Mouse (Mus musculus) thymus, adult 2 months (tissue): ENCODE data around the gene Olfr827. TPM values are rescaled to one million over a fixed set of nuclear protein-coding genes. Genes with fewer than 3 reads are reported as not detected.

Experiments used
- DNase-seq: peaks from one replicate; pipeline ENCODE4 v3.0.0; 2021
- H3K27ac ChIP-seq: fragments of 200-500 bp; 2 replicates; pipeline ENCODE4 v1.5.1; 2012; ENCODE audit warnings: low read length, control low read depth; ENCODE audit not compliant: control insufficient read depth, insufficient read depth
- H3K27me3 ChIP-seq: fragments of 200-500 bp; 2 replicates; pipeline ENCODE4 v1.6.1; 2012; ENCODE audit warnings: mild to moderate bottlenecking, low read length, moderate library complexity, mixed read lengths; ENCODE audit not compliant: control insufficient read depth, insufficient read depth
- H3K36me3 ChIP-seq: fragments of 200-500 bp; 2 replicates; pipeline ENCODE4 v1.6.1; 2012; ENCODE audit warnings: mild to moderate bottlenecking, low read length, moderate library complexity; ENCODE audit not compliant: control insufficient read depth, insufficient read depth
- H3K4me1 ChIP-seq: fragments of 200-500 bp; replicated peaks from 2 replicates; pipeline ENCODE4 v1.6.1; 2012; ENCODE audit warnings: low read length; ENCODE audit not compliant: control insufficient read depth, insufficient read depth
- H3K4me3 ChIP-seq: fragments of 200-500 bp; 2 replicates; pipeline ENCODE4 v1.5.1; 2012; ENCODE audit warnings: mild to moderate bottlenecking, low read length, control low read depth, moderate library complexity; ENCODE audit not compliant: control insufficient read depth, insufficient read depth
- CTCF ChIP-seq: fragments of 200-500 bp; IDR thresholded peaks from 2 replicates; pipeline ENCODE4 v1.5.1; 2012; ENCODE audit warnings: mild to moderate bottlenecking, control low read depth, low read length, moderate library complexity, borderline replicate concordance; ENCODE audit not compliant: control insufficient read depth, poor library complexity, insufficient read depth; ENCODE audit errors: extremely low read depth
- POLR2A ChIP-seq: fragments of 200-500 bp; IDR thresholded peaks from 2 replicates; pipeline ENCODE4 v1.6.1; 2012; ENCODE audit warnings: mild to moderate bottlenecking, low read length, control low read depth, moderate library complexity; ENCODE audit not compliant: control insufficient read depth, poor library complexity, insufficient read depth; ENCODE audit errors: extremely low read depth
- WGBS: fragments of 180-500 bp; shearing (Covaris S2); methylation state at CpG from one replicate; pipeline ENCODE4 v1.1.7; 2018; 5-methylcytosine and 5-hydroxymethylcytosine counted together
- polyA plus RNA-seq: library from polyadenylated mRNA; depleted of rRNA; stranded (reverse); fragments of >200 nt; gene quantifications from 2 replicates; pipeline ENCODE4 v1.2.3, GENCODE M21; 2012; rRNA removed

Olfr827 gene
- polyA plus RNA-seq, result not detected in 2 replicates

GRCm38 (mm10) chr10:130214303-130214702 lies at the start of gene Olfr827:
Olfr827 (minus strand) TSS chr10:130214403.
- DNase-seq, result no peak
- TF ChIP-seq POLR2A, result no peak
- TF ChIP-seq CTCF, result no peak
- H3K4me1 ChIP-seq, result no peaks in the 10 kb centered on the region
- WGBS, result 88% methylated on average over 1 of the region's 1 CpGs
- no peaks in the 10 kb centered on the region for H3K27me3 ChIP-seq
- H3K27ac ChIP-seq, result no peak within 1 kb of the TSS
- no peak within 1 kb of the TSS for H3K4me3 ChIP-seq
- H3K36me3 ChIP-seq, result no peaks in the 10 kb centered on the region

- Histone ChIP-seq H3K27me3 (no peaks in the 10 kb centered on the region), H3K4me1 (no peaks in the 10 kb centered on the region), H3K36me3 (no peaks in the 10 kb centered on the region), H3K4me3 (no peak overlapping the region), H3K27ac (no peak overlapping the region)
- DNase-seq, result no peak
- WGBS, result 66% methylated on average over 4 of the region's 4 CpGs
- TF ChIP-seq CTCF (no peak), POLR2A (no peak)
Observed at GRCm38 (mm10) chr10:130263203-130263602, 49.0 kb upstream of the Olfr827 start.

GRCm38 (mm10) chr10:130259483-130259882 lies 45.3 kb upstream of the Olfr827 start:
- Histone ChIP-seq H3K4me3 (no peak overlapping the region), H3K4me1 (no peaks in the 10 kb centered on the region), H3K27me3 (no peaks in the 10 kb centered on the region), H3K36me3 (no peaks in the 10 kb centered on the region), H3K27ac (no peak overlapping the region)
- WGBS, result 70% methylated on average over 1 of the region's 1 CpGs
- DNase-seq, result no peak
- TF ChIP-seq CTCF (no peak), POLR2A (no peak)

GRCm38 (mm10) chr10:130244271-130244670 lies 30.1 kb upstream of the Olfr827 start:
- Histone ChIP-seq H3K27ac (no peak overlapping the region), H3K4me1 (no peaks in the 10 kb centered on the region), H3K36me3 (no peaks in the 10 kb centered on the region), H3K4me3 (no peak overlapping the region), H3K27me3 (no peaks in the 10 kb centered on the region)
- DNase-seq, result no peak
- 23% methylated on average over 2 of the region's 2 CpGs for WGBS
- no peak for TF ChIP-seq POLR2A
- no peak for TF ChIP-seq CTCF

- H3K4me1 ChIP-seq, result no peaks in the 10 kb centered on the region
- 86% methylated on average over 2 of the region's 2 CpGs for WGBS
- no peak overlapping the region for H3K27ac ChIP-seq
- TF ChIP-seq CTCF, result no peak
- TF ChIP-seq POLR2A, result no peak
- no peak overlapping the region for H3K4me3 ChIP-seq
- DNase-seq, result no peak
- no peaks in the 10 kb centered on the region for H3K27me3 ChIP-seq
- H3K36me3 ChIP-seq, result no peaks in the 10 kb centered on the region
Observed at GRCm38 (mm10) chr10:130238318-130239209, 24.4 kb upstream of the Olfr827 start.

GRCm38 (mm10) chr10:130234576-130234975 lies 20.4 kb upstream of the Olfr827 start:
- no peak for TF ChIP-seq CTCF
- TF ChIP-seq POLR2A, result no peak
- Histone ChIP-seq H3K36me3 (no peaks in the 10 kb centered on the region), H3K27ac (no peak overlapping the region), H3K4me1 (no peaks in the 10 kb centered on the region), H3K27me3 (no peaks in the 10 kb centered on the region), H3K4me3 (no peak overlapping the region)
- WGBS, result 64% methylated on average over 1 of the region's 1 CpGs
- no peak for DNase-seq
